Mouse (Mus musculus) lung, postnatal 0 days (tissue): Measurements from ENCODE around the gene Optn.
A peak's percentile ranks its signal among the peaks of the same experiment; 100 is the strongest.

Experiments used
- CTCF ChIP-seq: IDR thresholded peaks from 2 replicates; pipeline ENCODE4 v1.5.1; 2016; ENCODE audit warnings: antibody characterized with exemption, mild to moderate bottlenecking
- EP300 ChIP-seq: IDR thresholded peaks from 2 replicates; pipeline ENCODE4 v1.6.1; 2016; ENCODE audit warnings: antibody characterized with exemption, mild to moderate bottlenecking, control low read depth

DNA sequence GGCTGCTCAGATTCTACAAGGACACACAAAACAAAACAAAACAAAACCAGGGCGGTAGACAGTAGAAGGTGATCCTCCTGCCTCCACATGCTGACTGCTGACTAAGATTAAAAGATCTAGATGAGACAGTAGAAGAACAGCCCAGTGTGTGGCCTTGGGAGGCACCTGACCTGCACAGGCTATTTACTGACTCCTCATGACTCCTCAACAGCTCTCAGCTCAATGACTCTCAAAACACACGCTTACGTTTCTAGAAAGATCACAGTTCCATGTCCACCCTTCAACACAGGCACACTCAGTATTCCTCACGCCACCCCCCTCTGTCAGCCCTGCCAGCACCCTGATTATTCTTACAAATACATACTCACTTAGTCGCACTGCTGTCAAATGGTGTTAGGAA is 5.4 kb downstream of the Optn start:
- TF ChIP-seq CTCF (no peak), EP300 (peak; percentile 79)
